Mouse (Mus musculus) megakaryocyte-erythroid progenitor cell, adult 5-6 weeks (primary cell): Measurements from ENCODE around the gene Gnb3. TPM values are rescaled to one million over a fixed set of nuclear protein-coding genes. Genes with fewer than 3 reads are reported as not detected.
"Not testable (repeated sequence)": the region's sequence is repeated elsewhere in the genome, so short reads cannot be mapped to it uniquely, and the experiment has no call there.

ENCODE experiments used
- ATAC-seq: replicated peaks from 2 replicates; pipeline ENCODE4 v1.8.0; 2016; ENCODE audit warnings: mild to moderate bottlenecking, inconsistent platforms; ENCODE audit not compliant: severe bottlenecking, poor library complexity, low FRiP score, low TSS enrichment
- total RNA-seq, 2 experiments: library from RNA; stranded (forward) in 1 of 2; stranded (reverse) in 1 of 2; fragments of 200-1000, 215-1000 nt in 1 of 2; fragments of >200 nt in 1 of 2; fragmentation: Nextera tagmentation in 1 of 2; gene quantifications; 2 replicates each; pipeline ENCODE4 v1.2.3; 2014 to 2017

Gnb3 gene
- total RNA-seq, 2 experiments from 2014 or later: not detected

GRCm38 (mm10) chr6:124858561-124859318, 18.7 kb upstream of the Gnb3 start:
- no peak for ATAC-seq

GRCm38 (mm10) chr6:124857840-124858530, 17.9 kb upstream of the Gnb3 start:
- no peak for ATAC-seq

- peak; percentile 74 for ATAC-seq
Observed at GRCm38 (mm10) chr6:124856916-124857839, 17.1 kb upstream of the Gnb3 start, which contains the start of gene P3h3. P3h3 (minus strand) TSS chr6:124857752.

GRCm38 (mm10) chr6:124856321-124856720, 16.2 kb upstream of the Gnb3 start:
- no peak for ATAC-seq

- no peak for ATAC-seq
Observed at GRCm38 (mm10) chr6:124854647-124855046, 14.6 kb upstream of the Gnb3 start.

GRCm38 (mm10) chr6:124850535-124850934, 10.5 kb upstream of the Gnb3 start:
- no peak for ATAC-seq

GRCm38 (mm10) chr6:124847305-124847704, 7.2 kb upstream of the Gnb3 start:
- ATAC-seq: peak; percentile 80

GRCm38 (mm10) chr6:124839805-124840204, 270 bp downstream of the Gnb3 start:
- ATAC-seq: no peak

GRCm38 (mm10) chr6:124836411-124836810, 3.7 kb downstream of the Gnb3 start:
- no peak for ATAC-seq

GRCm38 (mm10) chr6:124835531-124835930, 4.5 kb downstream of the Gnb3 start:
- ATAC-seq: no peak

- no peak for ATAC-seq
Observed at GRCm38 (mm10) chr6:124834512-124835081, 5.5 kb downstream of the Gnb3 start.

GRCm38 (mm10) chr6:124831649-124832048, 8.4 kb downstream of the Gnb3 start:
- no peak for ATAC-seq

GRCm38 (mm10) chr6:124831199-124831598, 8.9 kb downstream of the Gnb3 start:
- ATAC-seq: not testable (repeated sequence)

- peak; percentile 75 for ATAC-seq
Observed at GRCm38 (mm10) chr6:124829799-124830700, 10.0 kb downstream of the Gnb3 start.

GRCm38 (mm10) chr6:124828868-124829798, 10.9 kb downstream of the Gnb3 start, which contains the start of the genes Usp5 and Cdca3:
Usp5 (minus strand) TSS chr6:124829484.
Cdca3 (plus strand) TSS chr6:124829547.
- ATAC-seq: peak; percentile 84

GRCm38 (mm10) chr6:124828101-124828592, 11.9 kb downstream of the Gnb3 start:
- ATAC-seq: peak; percentile 34

- ATAC-seq: no peak
Observed at GRCm38 (mm10) chr6:124822049-124822448, 18.0 kb downstream of the Gnb3 start.
